Mouse (Mus musculus) hindbrain, embryonic 14.5 days (tissue): Measurements from ENCODE around the gene Pimreg. TPM values are rescaled to one million over a fixed set of nuclear protein-coding genes. Genes with fewer than 3 reads are reported as not detected.

Experiments used
- ATAC-seq: fragments of 200-750 bp; cut with Nextera tagmentation; 2 replicates; pipeline ENCODE4 v1.8.0; 2017; ENCODE audit warnings: moderate number of reproducible peaks, mild to moderate bottlenecking, moderate TSS enrichment, moderate library complexity; ENCODE audit not compliant: low FRiP score
- DNase-seq: peaks from one replicate; pipeline ENCODE4 v3.0.0-alpha.2; 2015; ENCODE audit warnings: low spot score
- H3K27ac ChIP-seq: fragments of 300-500 bp; sonication (generic); 2 replicates; pipeline ENCODE4 v1.5.1; 2014; ENCODE audit warnings: mild to moderate bottlenecking, moderate library complexity
- H3K27me3 ChIP-seq: fragments of 300-500 bp; sonication (generic); 2 replicates; pipeline ENCODE4 v1.6.1; 2014; ENCODE audit warnings: mild to moderate bottlenecking, low read length, mixed read lengths; ENCODE audit not compliant: control insufficient read depth, insufficient read depth
- H3K36me3 ChIP-seq: fragments of 300-500 bp; sonication (generic); replicated peaks from 2 replicates; pipeline ENCODE4 v1.6.1; 2014; ENCODE audit not compliant: control insufficient read depth, insufficient read depth
- H3K4me1 ChIP-seq: fragments of 300-500 bp; sonication (generic); replicated peaks from 2 replicates; pipeline ENCODE4 v1.6.1; 2014; ENCODE audit warnings: antibody characterized with exemption, low read length, mixed read lengths; ENCODE audit not compliant: control insufficient read depth, insufficient read depth
- H3K4me2 ChIP-seq: fragments of 300-500 bp; sonication (generic); replicated peaks from 2 replicates; pipeline ENCODE4 v1.6.1; 2014; ENCODE audit warnings: mild to moderate bottlenecking, moderate library complexity
- H3K4me3 ChIP-seq: fragments of 300-500 bp; sonication (generic); replicated peaks from 2 replicates; pipeline ENCODE4 v1.5.1; 2014; ENCODE audit warnings: mild to moderate bottlenecking, low read length
- H3K9ac ChIP-seq: fragments of 300-500 bp; sonication (generic); 2 replicates; pipeline ENCODE4 v1.6.1; 2014
- H3K9me3 ChIP-seq: fragments of 300-500 bp; sonication (generic); 2 replicates; pipeline ENCODE4 v1.6.1; 2016; ENCODE audit warnings: low read length; ENCODE audit not compliant: control insufficient read depth
- WGBS: fragments of 180-500 bp; shearing (Covaris S2); extraction: QIAGEN DNeasy Blood & Tissue Kit; methylation state at CpG from one replicate; pipeline ENCODE4 v1.1.7; 2014; 5-methylcytosine and 5-hydroxymethylcytosine counted together
- polyA plus RNA-seq: library from polyadenylated mRNA; unstranded; fragments of >200 nt; fragmentation: Nextera tagmentation; extraction: Ambion mirVana; gene quantifications from 2 replicates; pipeline ENCODE4 v1.2.1, GENCODE M21; 2014

The Pimreg gene
- polyA plus RNA-seq, 1 experiment from 2014 or later = 26.8 TPM

DNA sequence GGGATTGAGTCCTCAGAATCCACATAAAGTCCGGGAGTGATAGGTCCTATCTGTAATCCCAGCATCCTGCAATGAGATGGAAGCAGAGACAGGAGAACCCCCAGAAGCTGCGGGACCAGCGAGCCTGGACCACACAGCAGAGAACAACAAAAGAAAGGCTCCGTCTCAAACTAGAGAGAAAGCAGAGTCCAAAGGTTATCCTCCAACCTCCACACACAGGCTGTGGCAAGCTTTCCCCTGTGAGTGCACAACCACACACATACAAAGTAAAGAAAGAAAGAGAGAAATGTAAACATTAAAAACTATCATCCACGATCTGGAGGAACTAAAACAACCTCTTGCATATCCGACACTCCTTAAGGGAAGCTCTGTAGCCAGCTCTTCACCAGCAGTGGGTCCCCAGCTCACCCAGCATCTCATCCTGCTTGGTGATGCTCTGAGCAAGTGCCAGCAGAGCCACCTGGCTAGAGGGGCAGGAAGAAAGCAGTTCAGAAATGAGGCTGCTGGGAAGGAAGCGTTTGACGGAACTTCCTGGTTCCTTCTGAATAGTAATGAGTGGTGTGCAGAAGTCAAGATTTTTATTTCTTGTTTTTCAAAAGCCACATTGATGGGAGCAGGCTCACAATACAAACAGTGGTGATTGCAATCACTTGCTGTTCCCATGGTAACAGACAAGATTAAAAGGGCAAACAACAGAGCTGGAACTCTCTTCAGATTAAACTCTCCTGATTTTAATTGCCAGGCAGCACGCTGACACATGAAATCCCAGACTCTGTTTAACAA, 30.7 kb upstream of the Pimreg start:
- Histone ChIP-seq H3K9me3 (no peaks in the 10 kb centered on the region), H3K4me3 (no peak overlapping the region), H3K4me1 (peaks cover 32% of the 10 kb centered on the region), H3K4me2 (no peak overlapping the region; the same call in 1 of the 2 replicates), H3K27me3 (no peaks in the 10 kb centered on the region), H3K9ac (no peak overlapping the region), H3K27ac (peak overlapping the region; percentile 58), H3K36me3 (no peaks in the 10 kb centered on the region)
- ATAC-seq (peak; percentile 37), DNase-seq (no peak)
- WGBS = 49% methylated on average over 9 of the region's 9 CpGs

- no peaks in the 10 kb centered on the region for H3K9me3 ChIP-seq
- H3K27ac ChIP-seq = peak overlapping the region; percentile 58
- H3K4me2 ChIP-seq = no peak overlapping the region
- WGBS = 76% methylated on average over 1 of the region's 1 CpGs
- ATAC-seq (no peak), DNase-seq (no peak)
- H3K9ac ChIP-seq = no peak overlapping the region
- no peaks in the 10 kb centered on the region for H3K27me3 ChIP-seq
- no peaks in the 10 kb centered on the region for H3K36me3 ChIP-seq
- no peak overlapping the region for H3K4me3 ChIP-seq
- peaks cover 32% of the 10 kb centered on the region for H3K4me1 ChIP-seq
Measured at GRCm38 (mm10) chr11:72011955-72012354, 29.9 kb upstream of the Pimreg start.

DNA sequence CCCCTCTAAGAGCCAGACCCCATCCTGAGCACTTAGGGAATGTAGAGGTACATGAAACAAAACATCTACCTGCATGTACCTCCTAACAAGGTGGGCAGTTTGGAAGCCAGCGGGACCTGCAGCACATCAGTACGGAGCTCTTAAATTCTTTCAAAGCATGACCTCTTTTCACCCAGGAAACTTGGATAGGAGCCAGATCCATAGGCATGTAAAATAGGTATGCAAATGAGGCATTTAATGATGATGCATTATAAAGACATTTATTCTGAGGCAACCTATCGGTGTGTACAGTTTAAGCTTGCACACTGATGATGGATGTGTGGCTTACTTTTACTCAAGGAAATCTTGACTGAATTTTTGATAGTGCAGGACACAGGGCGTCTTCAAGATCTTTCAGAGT, 27.2 kb upstream of the Pimreg start:
- H3K9ac ChIP-seq = no peak overlapping the region
- no peaks in the 10 kb centered on the region for H3K9me3 ChIP-seq
- 40% methylated on average over 4 of the region's 4 CpGs for WGBS
- no peak for DNase-seq
- no peak overlapping the region for H3K4me2 ChIP-seq
- no peaks in the 10 kb centered on the region for H3K27me3 ChIP-seq
- H3K4me3 ChIP-seq = no peak overlapping the region
- no peak overlapping the region for H3K27ac ChIP-seq
- H3K36me3 ChIP-seq = no peaks in the 10 kb centered on the region
- no peak for ATAC-seq
- peaks cover 27% of the 10 kb centered on the region for H3K4me1 ChIP-seq

DNA sequence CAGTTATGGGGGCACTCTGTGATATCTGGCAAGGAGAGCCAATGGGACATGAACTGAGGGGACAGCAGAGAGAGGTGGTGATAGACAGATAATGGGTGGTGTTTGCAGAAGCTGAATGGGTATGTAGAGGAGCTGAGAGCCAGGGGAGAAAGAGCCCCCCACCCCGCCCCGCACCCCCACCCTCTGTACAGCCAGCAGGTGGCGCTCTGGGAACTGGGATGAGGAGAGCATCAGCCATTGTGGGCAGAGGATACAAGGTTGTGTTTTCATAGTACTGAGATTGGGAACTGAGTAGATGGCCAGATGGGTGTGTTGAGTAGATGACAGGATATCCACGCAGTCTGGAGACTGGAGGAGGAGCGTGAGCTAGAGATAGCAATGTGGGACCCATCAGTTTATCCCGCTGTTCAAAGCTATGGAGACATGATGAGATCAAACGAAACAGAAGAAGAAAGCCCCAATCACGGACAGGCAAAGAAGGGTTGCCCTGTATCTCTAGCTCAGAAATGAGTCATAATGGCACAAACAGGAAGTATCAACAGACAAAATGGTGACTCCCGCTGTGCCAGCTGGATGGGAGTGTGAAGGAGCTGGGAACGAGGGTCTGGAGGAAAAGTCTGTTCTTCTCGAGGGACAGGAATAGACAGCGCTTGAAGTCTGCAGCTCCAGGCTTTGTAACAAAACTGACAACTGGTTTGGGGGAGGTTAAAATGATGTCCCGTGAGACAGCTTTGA, 25.1 kb upstream of the Pimreg start:
- DNase-seq (no peak), ATAC-seq (no peak)
- WGBS = 81% methylated on average over 13 of the region's 13 CpGs
- Histone ChIP-seq H3K4me1 (peaks cover 7% of the 10 kb centered on the region), H3K27me3 (no peaks in the 10 kb centered on the region), H3K36me3 (no peaks in the 10 kb centered on the region), H3K9ac (no peak overlapping the region), H3K4me2 (no peak overlapping the region), H3K4me3 (no peak overlapping the region), H3K27ac (no peak overlapping the region), H3K9me3 (no peaks in the 10 kb centered on the region)

GRCm38 (mm10) chr11:72017253-72017601, 24.6 kb upstream of the Pimreg start:
- WGBS = 53% methylated on average over 9 of the region's 9 CpGs

DNA sequence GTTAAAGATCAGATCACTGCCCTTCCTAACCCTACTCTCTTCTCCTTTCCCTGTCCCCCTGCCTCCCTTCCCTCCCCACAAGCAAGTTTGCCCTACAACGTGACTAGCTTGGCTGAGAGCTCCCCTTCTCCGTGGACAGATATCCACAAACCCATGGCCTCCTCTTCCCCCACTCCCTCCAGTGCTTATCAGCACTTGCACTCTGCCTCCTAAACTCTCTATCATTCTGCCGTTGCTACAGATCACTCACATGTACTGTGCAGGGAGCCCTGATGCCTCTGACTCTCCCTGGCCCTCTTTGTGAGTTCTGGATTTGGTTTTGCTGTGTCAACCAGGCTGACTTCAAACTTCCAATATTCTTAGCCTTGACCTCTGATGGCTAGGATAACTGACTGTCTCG, 20.8 kb upstream of the Pimreg start:
- no peak overlapping the region for H3K9ac ChIP-seq
- no peak for DNase-seq
- H3K9me3 ChIP-seq = no peaks in the 10 kb centered on the region
- H3K27ac ChIP-seq = no peak overlapping the region
- H3K4me2 ChIP-seq = no peak overlapping the region
- WGBS = 78% methylated on average over 4 of the region's 4 CpGs
- no peak for ATAC-seq
- no peak overlapping the region for H3K4me3 ChIP-seq
- no peaks in the 10 kb centered on the region for H3K27me3 ChIP-seq
- H3K36me3 ChIP-seq = no peaks in the 10 kb centered on the region
- H3K4me1 ChIP-seq = peaks cover 6% of the 10 kb centered on the region; the same call in 1 of the 2 replicates

More at GRCm38 (mm10) chr11:72017253-72017601, 24.6 kb upstream of the Pimreg start:
- ATAC-seq (no peak), DNase-seq (no peak)
- Histone ChIP-seq H3K27me3 (no peaks in the 10 kb centered on the region), H3K9ac (no peak overlapping the region), H3K9me3 (no peaks in the 10 kb centered on the region), H3K27ac (no peak overlapping the region), H3K4me2 (no peak overlapping the region), H3K4me3 (no peak overlapping the region), H3K36me3 (no peaks in the 10 kb centered on the region), H3K4me1 (peaks cover 2% of the 10 kb centered on the region; the same call in 1 of the 2 replicates)

- DNase-seq (no peak), ATAC-seq (no peak)
- no peaks in the 10 kb centered on the region for H3K9me3 ChIP-seq
- H3K4me2 ChIP-seq = no peak overlapping the region
- no peak overlapping the region for H3K9ac ChIP-seq
- H3K4me3 ChIP-seq = no peak overlapping the region
- 86% methylated on average over 6 of the region's 6 CpGs for WGBS
- no peaks in the 10 kb centered on the region for H3K27me3 ChIP-seq
- no peak overlapping the region for H3K27ac ChIP-seq
- H3K4me1 ChIP-seq = peaks cover 6% of the 10 kb centered on the region; the same call in 1 of the 2 replicates
- no peaks in the 10 kb centered on the region for H3K36me3 ChIP-seq
Measured at GRCm38 (mm10) chr11:72022827-72023226, 19.0 kb upstream of the Pimreg start.

DNA sequence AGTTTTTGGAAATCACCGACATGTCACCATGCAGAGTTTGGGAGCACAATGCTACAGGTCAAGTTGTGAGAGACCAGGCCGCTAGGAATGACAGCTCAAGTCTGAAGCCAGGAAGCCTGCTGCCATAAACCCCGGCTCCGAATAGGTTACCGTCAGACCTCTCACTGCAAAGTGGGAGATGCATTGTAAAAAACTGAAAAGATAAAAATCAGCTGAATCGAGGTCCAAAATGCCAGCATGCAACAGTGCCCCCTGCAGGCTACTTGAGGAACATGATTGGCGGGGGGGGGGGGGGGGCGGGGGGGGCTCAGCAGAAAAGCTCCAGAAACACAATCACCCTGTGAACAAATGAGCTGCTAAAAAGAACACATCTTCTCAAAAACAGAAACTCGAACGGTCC, 18.3 kb upstream of the Pimreg start:
- no peak for ATAC-seq
- H3K4me3 ChIP-seq = no peak overlapping the region
- no peak overlapping the region for H3K27ac ChIP-seq

DNA sequence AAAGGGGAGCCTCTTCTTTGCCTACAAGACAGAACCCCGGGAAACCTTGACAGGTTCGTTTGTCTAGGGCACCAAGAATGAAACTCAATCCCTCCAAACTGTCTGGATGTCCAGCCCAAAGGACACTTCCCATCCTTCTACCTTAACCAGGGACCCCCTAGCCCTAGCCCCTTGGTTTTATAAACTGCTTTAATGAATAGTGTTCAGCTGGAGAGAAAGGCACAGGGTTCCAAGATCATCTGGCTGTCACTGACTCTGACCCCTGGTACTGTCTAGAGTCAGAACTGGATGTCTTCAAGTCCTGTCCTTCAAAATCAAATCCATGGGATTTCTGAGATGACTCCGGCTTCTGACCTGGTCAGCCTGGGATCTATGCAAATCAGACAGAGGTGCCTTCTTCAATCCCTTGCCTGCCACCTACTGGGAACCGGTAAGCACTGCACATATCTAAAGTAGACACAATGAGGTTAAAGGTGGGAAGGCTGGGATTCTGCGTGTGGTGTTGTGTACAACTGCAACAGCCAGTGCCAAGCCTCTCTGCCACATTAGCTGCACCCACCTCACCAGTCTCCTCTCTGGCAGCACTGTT, 17.5 kb upstream of the Pimreg start:
- no peaks in the 10 kb centered on the region for H3K36me3 ChIP-seq
- no peaks in the 10 kb centered on the region for H3K9me3 ChIP-seq
- H3K4me1 ChIP-seq = peaks cover 10% of the 10 kb centered on the region; the same call in 1 of the 2 replicates
- DNase-seq (peak; percentile 76), ATAC-seq (no peak)
- H3K27me3 ChIP-seq = 0 out of 2 replicates have a peak, but pooled peaks cover 3% of the 10 kb centered on the region
- H3K9ac ChIP-seq = no peak overlapping the region
- H3K4me2 ChIP-seq = no peak overlapping the region
- no peak overlapping the region for H3K4me3 ChIP-seq
- H3K27ac ChIP-seq = no peak overlapping the region
- 22% methylated on average over 5 of the region's 5 CpGs for WGBS

More for the DNA sequence above, 18.3 kb upstream of the Pimreg start:
- peak; percentile 49 for DNase-seq
- peak overlapping the region; percentile 1; the same call in 1 of the 2 replicates for H3K9ac ChIP-seq
- WGBS = 37% methylated on average over 10 of the region's 10 CpGs
- peaks cover 6% of the 10 kb centered on the region; the same call in 1 of the 2 replicates for H3K4me1 ChIP-seq
- H3K9me3 ChIP-seq = no peaks in the 10 kb centered on the region
- no peaks in the 10 kb centered on the region for H3K27me3 ChIP-seq
- H3K36me3 ChIP-seq = no peaks in the 10 kb centered on the region
- no peak overlapping the region for H3K4me2 ChIP-seq
